Mouse (Mus musculus) CH12.LX (cell line): ENCODE data around the gene Iscu.

ENCODE experiments used
- CTCF ChIP-seq, 2 experiments: IDR thresholded peaks in 1 of 2; conservative IDR thresholded peaks in 1 of 2; 2 replicates each; pipeline ENCODE4 v1.5.1; 2011 to 2012; ENCODE audit warnings: low read depth in 2 of 2, low read length in 2 of 2, improper control_type of control experiment in 1 of 2, inconsistent platforms in 1 of 2, mild to moderate bottlenecking in 1 of 2, moderate library complexity in 1 of 2
- ETS1 ChIP-seq: conservative IDR thresholded peaks from 2 replicates; pipeline ENCODE4 v1.6.1; 2012; ENCODE audit warnings: low read depth, mild to moderate bottlenecking, inconsistent platforms, low read length, improper control_type of control experiment, moderate library complexity
- MAX ChIP-seq: IDR thresholded peaks from 2 replicates; pipeline ENCODE4 v1.6.1; 2011; ENCODE audit warnings: low read length, improper control_type of control experiment
- POLR2A ChIP-seq: IDR thresholded peaks from 2 replicates; pipeline ENCODE4 v1.6.1; 2011; ENCODE audit warnings: low read depth, mild to moderate bottlenecking, improper control_type of control experiment, low read length

DNA sequence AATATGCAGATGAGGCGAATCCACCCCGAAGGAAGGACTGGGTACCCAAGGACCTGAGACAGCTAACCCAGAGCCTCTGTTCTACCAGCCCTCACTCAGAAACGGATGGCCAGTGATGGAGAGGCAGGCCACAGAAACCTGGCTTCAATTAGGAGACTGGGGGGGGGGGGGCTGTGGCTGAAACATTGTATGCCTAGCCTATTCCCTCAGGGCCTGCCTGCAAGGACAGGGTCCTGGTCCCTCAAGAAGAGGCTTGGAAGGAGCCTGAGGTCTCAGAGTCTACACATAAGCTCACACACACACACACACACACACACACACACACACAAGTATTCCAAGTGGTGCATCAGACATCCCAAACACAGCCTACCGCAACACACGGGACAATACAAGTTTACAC lies 27.1 kb downstream of the Iscu start:
- TF ChIP-seq CTCF (conservative IDR thresholded peaks at IDR 0.05 in 1 of 2, IDR thresholded peaks at IDR 0.05 in 1 of 2; ENCODE audit: low read depth in 2 of 2, low read length in 2 of 2) = no peak
- no peak for TF ChIP-seq MAX
- no peak for TF ChIP-seq POLR2A
- TF ChIP-seq ETS1 = no peak
